Mouse (Mus musculus): ENCODE data around the gene Phactr4.

Phactr4 gene

GRCm38 (mm10) chr4:132332880-132333279 is 89.4 kb downstream of the Phactr4 start:
- DNase-seq (ENCODE audit: low spot score in 2 of 2) = no peak

- DNase-seq (ENCODE audit: low spot score in 2 of 2) = no peak
Observed at GRCm38 (mm10) chr4:132331960-132332359, 90.3 kb downstream of the Phactr4 start.

GRCm38 (mm10) chr4:132329835-132330354 is 92.4 kb downstream of the Phactr4 start:
- no peak for DNase-seq (ENCODE audit: low spot score in 2 of 2)

- peak; percentile 83 to 85 for DNase-seq (ENCODE audit: low spot score in 2 of 2)
Observed at GRCm38 (mm10) chr4:132329115-132329834, 93.0 kb downstream of the Phactr4 start, which contains the start of gene Trnau1ap. TSS of gene Trnau1ap (minus strand) at chr4:132329538.

GRCm38 (mm10) chr4:132328391-132328982 is 93.8 kb downstream of the Phactr4 start:
- DNase-seq (ENCODE audit: low spot score in 2 of 2) = no peak

GRCm38 (mm10) chr4:132326481-132326880 is 95.8 kb downstream of the Phactr4 start:
- DNase-seq (ENCODE audit: low spot score in 2 of 2) = no peak

GRCm38 (mm10) chr4:132315711-132316110 is 106.6 kb downstream of the Phactr4 start:
- DNase-seq (ENCODE audit: low spot score in 2 of 2) = no peak

GRCm38 (mm10) chr4:132312627-132313026 is 109.7 kb downstream of the Phactr4 start:
- DNase-seq (ENCODE audit: low spot score in 2 of 2) = no peak

GRCm38 (mm10) chr4:132311801-132312200 is 110.5 kb downstream of the Phactr4 start:
- no peak for DNase-seq (ENCODE audit: low spot score in 2 of 2)

GRCm38 (mm10) chr4:132311209-132311608 is 111.1 kb downstream of the Phactr4 start:
- no peak for DNase-seq (ENCODE audit: low spot score in 2 of 2)

- peak; percentile 47 to 69 for DNase-seq (ENCODE audit: low spot score in 2 of 2)
Observed at GRCm38 (mm10) chr4:132309849-132310472, 112.3 kb downstream of the Phactr4 start.

- peak; percentile 52 to 64 for DNase-seq (ENCODE audit: low spot score in 2 of 2)
Observed at GRCm38 (mm10) chr4:132309140-132309848, 113.0 kb downstream of the Phactr4 start.

- DNase-seq (ENCODE audit: low spot score in 2 of 2) = peak; percentile 84 to 88
Observed at GRCm38 (mm10) chr4:132308437-132309139, 113.7 kb downstream of the Phactr4 start.

GRCm38 (mm10) chr4:132306004-132306403 is 116.3 kb downstream of the Phactr4 start:
- DNase-seq (ENCODE audit: low spot score in 2 of 2) = no peak
